Mouse (Mus musculus) inflammation-experienced regulatory T-cells, adult 6 months (primary cell): Measurements from ENCODE around the gene Gm49321. TPM values are rescaled to one million over a fixed set of nuclear protein-coding genes. Genes with fewer than 3 reads are reported as not detected.

ENCODE experiments used
- ATAC-seq: one replicate; pipeline ENCODE4 v1.8.0; 2017
- polyA plus RNA-seq, 3 experiments: library from polyadenylated mRNA; unstranded; fragments of 100-300 nt; shearing (Covaris generic); gene quantifications; one replicate each; pipeline ENCODE4 v1.2.1; 2017

The Gm49321 gene
- polyA plus RNA-seq, 3 experiments from 2014 or later = 12.6 to 21.2 (median 13.8) TPM

DNA sequence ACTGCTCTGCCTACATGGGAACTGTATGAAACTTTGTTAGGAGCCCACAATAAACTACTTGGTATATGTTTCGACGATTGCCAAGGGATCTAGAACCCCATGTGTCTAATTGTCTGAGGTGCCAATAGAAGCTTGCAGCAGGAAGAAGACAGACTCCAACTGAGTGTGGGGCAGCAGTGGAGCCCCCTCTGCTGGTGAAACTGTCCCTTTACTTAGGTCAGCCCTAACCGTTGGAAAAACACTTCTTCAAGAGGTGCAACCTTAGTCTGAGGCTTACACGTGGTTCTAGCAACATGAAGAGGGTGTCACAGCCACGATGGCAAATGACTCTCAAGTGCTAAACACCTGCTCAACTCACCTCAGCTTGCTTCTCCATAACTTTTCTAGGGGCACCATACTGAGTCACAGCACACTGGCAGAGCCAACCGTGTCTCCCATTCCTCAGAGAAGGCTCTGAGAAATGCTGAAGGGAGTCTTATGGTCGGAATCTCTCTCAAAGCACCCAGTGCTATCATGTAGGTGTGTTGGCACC is 77.4 kb downstream of the Gm49321 start:
- no peak for ATAC-seq

DNA sequence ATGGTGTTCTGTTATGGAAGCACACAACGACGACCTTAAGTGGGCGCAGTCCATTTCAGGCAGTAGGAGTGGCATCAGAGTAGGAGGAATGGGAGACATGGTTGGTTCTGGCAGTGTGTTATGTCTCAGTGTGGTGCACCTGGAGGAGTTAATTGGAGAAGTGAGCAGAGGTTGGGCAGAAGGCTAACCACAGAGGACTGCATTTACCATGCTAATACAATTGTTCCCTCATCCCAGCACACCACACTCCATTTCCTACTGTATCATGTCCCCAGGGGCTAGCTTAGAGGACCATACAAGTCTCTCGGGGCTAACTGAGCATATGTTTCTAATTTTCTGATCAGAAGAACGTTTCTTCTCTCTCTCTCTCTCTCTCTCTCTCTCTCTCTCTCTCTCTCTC is 78.0 kb downstream of the Gm49321 start:
- ATAC-seq = no peak

Other genes starting within 250 kb of the Gm49321 start
- 10 to 100 TPM; 76.4 to 90.9 (median 87.6) TPM for gene Hif1a, start 36.3 kb upstream of the Gm49321 start, polyA plus RNA-seq
- gene Snapc1, start 26.8 kb downstream of the Gm49321 start, polyA plus RNA-seq = 10 to 100 TPM; 16.6 to 25.3 (median 22.1) TPM
- gene Syt16, start 60.0 kb downstream of the Gm49321 start, polyA plus RNA-seq = not detected